Mouse (Mus musculus): ENCODE measurements around the gene Klrc1.
"Not testable (repeated sequence)": the region's sequence is repeated elsewhere in the genome, so short reads cannot be mapped to it uniquely, and the experiment has no call there.

The Klrc1 gene

DNA sequence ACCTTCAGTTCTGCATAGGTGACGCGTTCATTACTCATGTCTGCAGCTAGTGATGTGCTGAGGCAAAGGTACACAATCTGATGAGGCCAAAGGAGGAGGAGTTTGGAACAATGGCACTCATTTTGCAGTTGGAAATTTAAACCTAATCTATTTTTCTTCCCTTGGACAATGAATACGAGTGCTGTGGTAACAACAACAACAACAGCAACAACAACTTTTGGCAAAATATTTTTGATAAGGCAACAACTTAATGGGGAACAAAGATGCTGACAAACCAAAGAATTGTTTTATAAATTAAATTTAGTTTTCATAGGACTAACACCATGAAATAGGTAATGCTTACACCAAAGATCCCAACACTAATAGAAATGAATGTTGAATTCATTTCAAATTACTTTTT, at the start of gene Klrc1:
Klrc1 (minus strand) TSS at position 101 of the 400 bp plus-strand sequence.
- DNase-seq (ENCODE audit: low spot score in 2 of 2), result no peak

DNA sequence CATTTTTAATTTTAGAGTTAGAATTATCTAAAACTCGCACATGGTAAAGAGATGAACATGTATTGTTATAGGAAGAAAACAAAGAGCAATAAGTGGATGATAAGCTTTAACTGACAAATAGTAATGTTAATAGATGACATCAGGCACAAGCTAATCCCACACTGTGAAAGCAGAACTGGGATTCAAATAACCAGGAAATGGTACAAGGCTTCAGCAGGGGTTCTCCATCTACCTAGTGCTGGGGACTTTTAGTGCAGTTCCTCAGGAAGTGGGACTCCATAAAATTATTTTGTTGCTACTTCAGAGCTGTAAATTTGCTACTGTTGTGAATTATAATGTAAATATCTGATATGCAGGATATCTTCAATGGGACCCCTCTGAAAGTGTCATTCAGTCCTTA, 48.5 kb upstream of the Klrc1 start:
- no peak for DNase-seq (ENCODE audit: low spot score in 2 of 2)

DNA sequence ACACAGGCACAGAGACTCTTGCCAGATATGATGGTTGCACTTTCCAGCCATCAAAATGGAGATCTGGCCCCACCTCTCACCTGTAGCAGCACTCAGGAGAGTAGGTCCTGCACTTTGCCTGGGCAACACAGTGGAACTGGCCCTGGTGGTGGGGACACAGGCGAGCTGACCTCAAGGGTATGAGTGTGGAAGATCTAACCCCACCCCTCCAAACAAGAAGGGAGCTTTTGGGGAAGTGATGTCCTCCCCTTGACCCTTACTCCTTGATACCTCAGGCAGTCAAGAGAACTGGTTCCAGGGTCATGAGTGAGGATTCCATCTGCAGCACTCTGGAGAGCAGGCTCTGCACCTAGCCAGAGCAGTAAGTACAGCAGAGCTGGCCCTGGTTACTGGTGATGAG, 42.6 kb upstream of the Klrc1 start:
- DNase-seq (ENCODE audit: low spot score in 2 of 2), result no peak

DNA sequence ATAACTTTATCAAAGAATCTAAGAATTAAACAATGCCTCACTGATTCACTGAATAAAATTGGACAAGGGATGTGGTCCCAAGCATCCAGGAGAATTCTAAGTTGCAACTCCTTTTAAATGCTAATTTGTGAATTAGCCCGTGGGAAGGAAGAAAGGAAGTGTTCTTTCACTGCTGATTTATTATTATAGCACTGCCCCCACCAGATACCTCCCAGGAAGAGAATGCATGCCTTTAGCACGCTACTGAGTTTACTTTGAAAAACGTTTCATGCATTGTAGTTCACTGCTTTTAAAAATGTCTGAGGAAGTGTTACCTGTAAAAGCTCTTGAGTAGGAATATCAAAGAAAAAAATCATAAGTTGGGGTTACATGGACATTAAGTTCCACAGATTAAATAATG, 41.7 kb upstream of the Klrc1 start:
- no peak for DNase-seq (ENCODE audit: low spot score in 2 of 2)

DNA sequence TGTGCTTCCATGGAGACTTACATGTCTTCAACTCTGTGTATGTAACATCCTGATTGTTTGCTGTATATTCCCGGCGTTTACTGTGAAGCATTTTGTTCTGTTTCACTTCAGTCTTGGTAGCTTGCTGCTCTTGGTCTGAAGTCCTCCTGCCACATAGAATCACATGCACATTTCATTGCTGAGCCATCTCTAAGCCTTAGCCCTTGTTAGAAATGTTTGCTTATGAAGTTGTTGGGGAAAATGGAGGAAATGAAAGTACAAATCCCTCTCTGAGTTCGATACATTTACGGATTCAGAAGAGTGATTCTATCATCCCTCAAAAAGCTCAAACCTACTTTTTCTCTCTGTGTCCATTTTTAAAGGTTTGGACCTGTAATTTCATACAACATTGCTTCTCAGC, 38.3 kb upstream of the Klrc1 start, which contains the start of gene Klri1:
Klri1 (minus strand) TSS at position 101 of the 400 bp plus-strand sequence.
- no peak for DNase-seq (ENCODE audit: low spot score in 2 of 2)

DNA sequence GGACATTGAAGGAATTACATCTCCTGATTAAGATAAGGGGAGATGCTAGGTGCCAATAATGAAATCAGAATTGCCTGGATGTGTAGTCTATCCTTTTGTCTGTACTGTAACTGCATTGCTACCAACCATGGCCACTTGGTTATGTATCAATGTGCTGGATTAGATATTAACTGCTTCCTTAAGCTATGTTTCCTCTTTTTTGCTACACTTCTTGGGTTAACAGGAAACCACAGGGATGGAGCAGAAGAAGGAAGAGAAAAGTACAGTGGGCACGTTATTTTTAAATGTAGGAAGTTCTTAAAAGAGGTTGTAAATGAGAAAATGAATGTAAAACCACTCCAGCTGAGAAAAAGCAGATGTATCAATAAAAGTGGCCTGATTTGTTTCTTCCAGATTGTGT, 34.8 kb upstream of the Klrc1 start:
- no peak for DNase-seq (ENCODE audit: low spot score in 2 of 2)

DNA sequence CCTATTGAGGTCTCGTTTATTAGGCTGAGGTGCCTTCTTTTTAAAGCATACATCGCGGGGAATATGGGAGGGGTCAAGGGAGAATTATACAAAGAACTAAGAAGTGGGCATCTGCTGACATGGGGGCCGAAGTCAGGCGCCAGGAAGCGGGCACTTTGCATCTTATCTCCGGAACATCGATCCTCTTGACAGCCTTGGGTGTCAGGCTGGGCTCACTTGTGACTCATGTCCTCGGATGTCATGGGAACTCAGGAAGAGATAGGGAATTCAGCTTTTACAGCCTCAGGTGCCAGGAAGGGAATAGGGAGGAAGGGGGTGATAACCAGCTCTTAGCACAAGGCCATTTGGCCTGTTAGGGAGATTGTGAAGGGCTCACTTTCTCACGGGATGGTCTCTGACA, 12.7 kb upstream of the Klrc1 start:
- DNase-seq (ENCODE audit: low spot score in 2 of 2), result not testable (repeated sequence)

DNA sequence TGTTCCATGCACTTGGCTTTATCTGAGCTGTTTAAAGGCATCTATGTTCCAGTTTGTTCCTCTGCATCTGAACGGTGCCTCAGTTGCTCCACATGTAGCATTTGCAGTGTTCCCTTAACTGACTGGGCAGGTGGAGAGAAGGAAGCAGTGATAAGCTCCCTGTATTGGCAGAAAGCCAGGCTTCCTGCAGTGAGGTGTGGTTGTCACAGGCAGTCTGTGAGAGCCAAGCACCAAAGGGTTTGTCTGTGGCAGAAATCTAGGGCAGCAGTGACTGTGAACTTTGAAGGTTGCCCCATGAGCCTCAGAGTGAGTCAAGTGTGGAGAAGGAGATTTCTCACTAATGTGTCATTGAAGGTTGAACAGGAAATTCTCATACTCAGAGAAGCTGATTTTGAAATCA, 1.6 kb upstream of the Klrc1 start:
- peak in 1 of 2 experiments; percentile 1 for DNase-seq (ENCODE audit: low spot score in 2 of 2)

DNA sequence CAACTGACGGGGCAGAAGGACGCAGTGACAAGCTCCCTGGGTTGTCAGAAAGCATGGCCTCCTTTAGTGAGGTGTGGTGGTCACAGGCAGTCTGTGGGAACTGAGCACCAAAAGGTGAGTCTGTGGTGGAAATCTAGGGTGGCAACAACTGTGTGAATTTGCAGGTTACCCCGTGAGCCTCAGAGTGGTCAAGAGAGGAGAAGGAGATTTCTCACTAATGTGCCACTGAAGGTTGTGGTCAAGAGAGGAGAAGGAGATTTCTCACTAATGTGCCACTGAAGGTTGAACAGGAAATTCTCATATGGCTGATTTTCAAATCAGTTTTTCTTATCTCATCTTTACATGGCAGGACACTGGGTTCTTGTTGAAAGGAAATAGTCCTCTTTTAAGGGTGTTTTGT, 17.5 kb downstream of the Klrc1 start:
- DNase-seq (ENCODE audit: low spot score in 2 of 2), result not testable (repeated sequence)

DNA sequence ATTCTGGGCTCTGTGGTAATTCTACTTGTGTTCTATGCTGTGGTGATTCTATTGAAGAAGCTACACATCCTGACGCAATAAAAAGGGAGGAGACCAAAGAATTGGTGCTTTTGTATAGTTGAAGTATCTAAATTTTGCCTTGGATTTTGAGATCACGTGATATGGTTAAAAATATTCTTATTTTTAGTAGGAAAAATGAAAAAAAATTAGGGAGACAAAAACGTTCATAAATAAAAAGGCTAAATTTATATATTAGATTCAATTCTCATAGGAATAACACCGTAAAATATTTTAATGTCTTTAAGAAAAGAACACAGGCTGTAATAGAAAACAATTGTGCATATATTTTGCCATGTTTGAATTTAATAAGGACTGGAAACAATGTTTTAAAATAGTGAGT, 18.2 kb downstream of the Klrc1 start, which contains the start of gene Klrc2:
Klrc2 (minus strand) TSS at position 101 of the 400 bp plus-strand sequence.
- DNase-seq (ENCODE audit: low spot score in 2 of 2), result not testable (repeated sequence)

DNA sequence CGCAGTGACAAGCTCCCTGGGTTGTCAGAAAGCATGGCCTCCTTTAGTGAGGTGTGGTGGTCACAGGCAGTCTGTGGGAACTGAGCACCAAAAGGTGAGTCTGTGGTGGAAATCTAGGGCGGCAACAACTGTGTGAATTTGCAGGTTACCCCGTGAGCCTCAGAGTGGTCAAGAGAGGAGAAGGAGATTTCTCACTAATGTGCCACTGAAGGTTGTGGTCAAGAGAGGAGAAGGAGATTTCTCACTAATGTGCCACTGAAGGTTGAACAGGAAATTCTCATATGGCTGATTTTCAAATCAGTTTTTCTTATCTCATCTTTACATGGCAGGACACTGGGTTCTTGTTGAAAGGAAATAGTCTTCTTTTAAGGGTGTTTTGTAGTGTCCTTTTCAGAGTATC, 34.7 kb downstream of the Klrc1 start:
- not testable (repeated sequence) for DNase-seq (ENCODE audit: low spot score in 2 of 2)

DNA sequence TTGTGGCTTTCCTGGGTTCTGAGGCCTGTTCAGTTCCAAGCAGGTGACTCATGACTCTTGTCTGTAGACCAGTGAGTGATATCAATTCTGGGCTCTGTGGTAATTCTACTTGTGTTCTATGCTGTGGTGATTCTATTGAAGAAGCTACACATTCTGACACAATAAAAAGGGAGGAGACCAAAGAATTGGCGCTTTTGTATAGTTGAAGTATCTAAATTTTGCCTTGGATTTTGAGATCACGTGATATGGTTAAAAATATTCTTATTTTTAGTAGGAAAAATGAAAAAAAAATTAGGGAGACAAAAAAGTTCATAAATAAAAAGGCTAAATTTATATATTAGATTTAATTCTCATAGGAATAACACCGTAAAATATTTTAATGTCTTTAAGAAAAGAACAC, 35.5 kb downstream of the Klrc1 start, which contains the start of gene Klrc3:
Klrc3 (minus strand) TSS at position 101 of the 400 bp plus-strand sequence.
- not testable (repeated sequence) for DNase-seq (ENCODE audit: low spot score in 2 of 2)

DNA sequence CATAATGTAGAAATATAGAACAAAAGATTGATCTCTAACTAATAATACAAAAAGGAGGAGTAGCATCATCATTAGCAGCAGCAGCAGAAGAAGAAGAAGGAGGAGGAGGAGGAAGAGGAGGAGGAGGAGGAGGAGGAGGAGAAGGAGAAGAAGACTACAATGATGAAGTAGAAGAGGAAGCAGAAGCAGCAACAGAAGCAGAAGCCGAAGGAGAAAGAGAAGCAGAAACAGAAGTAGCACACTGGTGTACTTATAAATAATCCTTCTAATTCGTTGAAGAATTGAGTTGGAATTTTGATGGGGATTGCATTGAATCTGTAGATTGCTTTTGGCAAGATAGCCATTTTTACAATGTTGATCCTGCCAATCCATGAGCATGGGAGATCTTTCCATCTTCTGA, 47.7 kb downstream of the Klrc1 start:
- DNase-seq (ENCODE audit: low spot score in 2 of 2), result not testable (repeated sequence)

DNA sequence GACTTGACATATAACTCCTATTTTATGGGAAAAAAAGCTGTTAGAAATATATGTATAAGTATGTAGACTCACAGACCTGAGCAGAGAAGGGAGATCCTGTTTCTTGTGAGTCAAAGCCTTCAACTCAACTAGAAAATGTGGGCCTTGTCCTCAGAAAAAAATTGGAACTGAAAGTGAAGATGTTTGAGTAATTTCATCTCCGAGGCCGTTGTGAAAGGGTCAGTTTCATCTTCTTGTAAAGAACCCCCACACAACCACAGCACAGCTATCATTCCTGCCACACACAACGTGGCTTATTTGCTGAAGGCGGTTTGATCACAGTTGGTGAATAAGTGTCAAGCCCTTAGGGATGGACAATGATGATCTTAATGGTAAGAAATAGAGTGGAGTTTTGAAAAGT, 55.0 kb downstream of the Klrc1 start, which contains the start of gene Klrk1:
Klrk1 (minus strand) TSS at position 130 of the 400 bp plus-strand sequence.
- no peak for DNase-seq (ENCODE audit: low spot score in 2 of 2)

Measured in cerebellum, postnatal 4 days (tissue).